Mouse (Mus musculus): Measurements from ENCODE around the gene Lsm4. TPM values are rescaled to one million over a fixed set of nuclear protein-coding genes. Genes with fewer than 3 reads are reported as not detected.

Gene Lsm4
- polyA plus RNA-seq, 1 experiment = 88.0 TPM

DNA sequence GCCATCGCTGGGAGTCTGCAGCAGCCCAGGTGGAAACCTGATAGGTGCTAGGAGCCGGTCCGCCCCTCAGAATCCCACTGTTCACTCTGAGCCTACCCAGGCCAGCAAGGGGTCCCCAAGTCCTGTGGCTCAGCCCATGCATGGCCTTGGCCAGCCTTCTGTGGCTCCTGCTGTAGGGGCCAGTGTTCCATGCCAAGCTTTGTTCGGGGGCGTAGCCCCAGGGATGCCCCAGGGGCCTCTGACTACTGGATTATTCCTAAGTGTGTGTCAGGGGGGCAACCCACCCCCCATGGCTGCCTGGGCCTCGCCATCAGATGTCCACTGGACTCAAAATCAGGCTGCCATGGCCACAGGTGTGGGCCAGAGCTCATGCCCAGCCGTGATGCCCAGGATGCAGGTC, 40.9 kb downstream of the Lsm4 start:
- TF ChIP-seq GATA1 (IDR thresholded peaks at IDR 0.05; ENCODE audit: low read length) (no peak), TAL1 (IDR thresholded peaks at IDR 0.05; ENCODE audit: low read length) (no peak)
- H3K36me3 ChIP-seq (ENCODE audit: control insufficient read depth) = no peaks in the 10 kb centered on the region
- no peak overlapping the region for H3K4me3 ChIP-seq (replicated peaks)
- H3K9me3 ChIP-seq (ENCODE audit: control insufficient read depth, low read length) = no peaks in the 10 kb centered on the region
- H3K27me3 ChIP-seq (ENCODE audit: control insufficient read depth) = peaks cover 3% of the 10 kb centered on the region; the same call in 1 of the 2 replicates
- H3K4me1 ChIP-seq (ENCODE audit: control insufficient read depth) = peaks cover 4% of the 10 kb centered on the region

DNA sequence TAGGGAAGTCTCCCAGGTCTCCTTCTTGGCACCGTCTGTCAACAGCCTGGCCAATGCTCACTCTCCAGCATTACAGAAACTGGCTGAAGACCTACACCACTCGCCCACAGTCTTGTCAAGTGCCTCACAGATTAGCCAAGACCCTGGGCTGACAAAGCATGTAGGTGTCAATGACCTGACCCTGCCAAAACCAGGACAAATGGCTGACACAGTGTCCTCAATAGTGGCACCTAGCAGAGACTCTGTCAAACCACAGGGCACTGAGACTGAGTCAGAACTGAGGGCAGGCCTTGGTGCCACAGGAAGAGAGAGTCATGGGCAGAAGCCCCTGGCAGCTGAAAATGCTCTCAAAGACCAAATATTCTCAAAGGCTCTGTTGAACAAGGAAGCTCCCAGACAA, 42.0 kb downstream of the Lsm4 start:
- H3K9me3 ChIP-seq (ENCODE audit: control insufficient read depth, low read length) = no peaks in the 10 kb centered on the region
- TF ChIP-seq GATA1 (IDR thresholded peaks at IDR 0.05; ENCODE audit: low read length) (no peak), TAL1 (IDR thresholded peaks at IDR 0.05; ENCODE audit: low read length) (no peak)
- H3K36me3 ChIP-seq (ENCODE audit: control insufficient read depth) = no peaks in the 10 kb centered on the region
- peaks cover 9% of the 10 kb centered on the region for H3K27me3 ChIP-seq (ENCODE audit: control insufficient read depth)
- H3K4me1 ChIP-seq (ENCODE audit: control insufficient read depth) = peaks cover 6% of the 10 kb centered on the region
- H3K4me3 ChIP-seq (replicated peaks) = no peak overlapping the region

DNA sequence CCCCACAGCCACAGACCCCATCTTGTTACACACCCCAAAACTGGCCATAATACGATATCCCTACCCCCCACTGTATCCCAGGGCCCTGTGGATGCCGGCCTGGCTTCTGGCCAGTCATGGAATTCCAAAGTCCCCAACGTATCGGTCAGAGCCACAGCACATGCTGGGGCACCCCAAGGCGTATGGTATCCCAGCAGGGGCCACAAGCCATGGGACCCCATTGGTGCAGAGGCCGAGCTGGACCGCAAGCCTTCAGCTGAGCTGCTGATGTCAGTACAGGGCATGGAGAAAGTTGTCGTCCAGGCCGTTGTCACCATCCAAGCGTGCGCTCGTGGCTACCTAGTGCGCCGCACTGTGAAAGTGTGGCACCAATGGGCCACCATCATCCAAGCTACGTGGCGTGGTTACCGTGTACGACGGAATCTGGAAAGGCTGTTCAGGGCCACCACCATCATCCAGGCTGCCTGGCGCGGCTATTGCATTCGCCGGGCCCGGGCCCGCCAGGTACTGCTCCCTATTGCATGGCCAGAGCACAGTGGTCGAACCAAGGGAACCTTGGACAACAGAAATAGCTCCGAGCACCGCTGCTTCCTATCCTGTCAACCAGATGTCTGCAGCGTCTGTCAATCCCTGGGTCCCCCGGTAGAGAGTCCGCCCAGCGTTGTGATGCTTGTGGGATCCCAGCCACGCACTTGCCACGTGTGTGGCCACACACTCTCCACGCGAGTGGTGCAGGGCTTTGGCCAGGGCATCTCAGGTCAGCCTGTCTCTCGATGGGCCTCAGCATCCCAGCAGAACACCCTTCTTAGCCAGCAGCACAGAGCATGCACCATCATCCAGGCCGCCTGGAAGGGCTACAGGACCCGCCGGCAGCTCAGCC, 43.7 kb downstream of the Lsm4 start:
- no peak for TF ChIP-seq TAL1 (IDR thresholded peaks at IDR 0.05; ENCODE audit: low read length)
- Histone ChIP-seq H3K4me1 (ENCODE audit: control insufficient read depth) (peaks cover 6% of the 10 kb centered on the region), H3K36me3 (ENCODE audit: control insufficient read depth) (no peaks in the 10 kb centered on the region), H3K9me3 (ENCODE audit: control insufficient read depth, low read length) (no peaks in the 10 kb centered on the region), H3K27me3 (ENCODE audit: control insufficient read depth) (peaks cover 10% of the 10 kb centered on the region), H3K4me3 (replicated peaks) (no peak overlapping the region)

DNA sequence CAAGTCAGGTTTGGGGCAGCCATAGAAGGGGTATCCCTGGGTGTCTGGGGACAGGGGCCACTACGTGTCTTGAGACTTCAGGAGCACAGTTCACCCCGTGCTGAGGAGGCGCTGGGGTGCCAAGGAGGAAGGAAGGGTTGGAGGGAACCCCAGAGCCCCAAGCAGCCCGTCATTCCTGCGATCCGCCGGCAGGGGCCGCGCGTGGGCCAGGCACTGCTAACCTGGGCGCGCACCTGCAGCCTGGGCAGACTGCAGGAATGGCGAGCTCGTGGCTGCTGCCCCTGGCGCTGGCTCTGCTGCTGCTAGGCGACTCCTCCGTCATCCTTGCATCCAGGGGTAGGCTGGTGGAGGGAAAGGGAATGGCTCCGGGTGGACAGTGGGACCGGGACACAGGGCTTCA, 45.2 kb downstream of the Lsm4 start, which contains the start of gene Gm3336:
Gm3336 (plus strand) TSS at position 247 of the 400 bp plus-strand sequence.
- Histone ChIP-seq H3K4me1 (ENCODE audit: control insufficient read depth) (peaks cover 6% of the 10 kb centered on the region), H3K9me3 (ENCODE audit: control insufficient read depth, low read length) (no peaks in the 10 kb centered on the region), H3K27me3 (ENCODE audit: control insufficient read depth) (peaks cover 10% of the 10 kb centered on the region), H3K4me3 (replicated peaks) (no peak within 1 kb of the TSS), H3K36me3 (ENCODE audit: control insufficient read depth) (no peaks in the 10 kb centered on the region)
- no peak for TF ChIP-seq TAL1 (IDR thresholded peaks at IDR 0.05; ENCODE audit: low read length)

DNA sequence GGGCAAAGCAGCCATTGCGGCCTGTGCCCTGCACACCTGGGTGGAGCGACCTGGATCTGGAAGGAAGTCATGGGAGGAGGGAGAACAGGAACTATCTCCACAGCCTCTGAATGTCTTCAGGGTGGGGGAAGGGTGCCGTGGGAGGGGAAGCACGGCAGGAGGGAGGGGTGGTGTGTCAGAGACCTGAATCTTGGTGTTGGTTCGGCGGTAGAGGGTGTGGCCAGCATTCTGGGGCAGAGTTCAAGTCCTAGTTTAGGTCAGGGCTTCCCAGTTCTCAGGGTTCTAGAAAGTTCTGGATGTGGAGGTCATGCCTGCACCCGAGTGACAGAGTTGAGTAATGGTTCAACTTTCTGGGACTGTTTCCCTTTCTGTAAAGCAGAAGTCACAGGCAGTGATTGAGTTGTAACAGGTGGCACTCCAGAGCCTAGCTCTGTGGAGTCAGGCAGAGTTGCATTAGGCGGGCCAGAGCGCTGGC, 46.8 kb downstream of the Lsm4 start:
- no peak for TF ChIP-seq TAL1 (IDR thresholded peaks at IDR 0.05; ENCODE audit: low read length)
- no peak for TF ChIP-seq GATA1 (IDR thresholded peaks at IDR 0.05; ENCODE audit: low read length)
- Histone ChIP-seq H3K27me3 (ENCODE audit: control insufficient read depth) (peaks cover 10% of the 10 kb centered on the region), H3K9me3 (ENCODE audit: control insufficient read depth, low read length) (no peaks in the 10 kb centered on the region), H3K4me1 (ENCODE audit: control insufficient read depth) (peaks cover 6% of the 10 kb centered on the region), H3K36me3 (ENCODE audit: control insufficient read depth) (no peaks in the 10 kb centered on the region), H3K4me3 (replicated peaks) (no peak overlapping the region)

DNA sequence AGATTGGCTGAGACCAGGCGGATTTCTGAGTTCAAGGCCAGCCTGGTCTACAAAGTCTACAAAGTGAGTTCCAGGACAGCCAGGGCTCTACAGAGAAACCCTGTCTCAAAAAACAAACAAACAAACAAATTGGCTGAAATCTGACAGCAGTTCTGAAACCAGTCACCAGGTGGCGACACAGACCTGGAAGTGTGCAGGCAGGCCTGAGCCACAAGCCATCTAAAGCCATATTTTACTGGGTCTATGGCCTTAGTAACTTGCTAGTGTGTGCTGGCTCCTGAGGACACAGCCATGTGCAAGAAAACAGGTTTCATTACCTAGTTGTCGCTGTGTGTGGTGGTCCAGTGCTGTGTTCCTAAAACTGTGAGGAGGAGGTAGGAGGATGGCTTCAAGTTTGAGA, 47.7 kb downstream of the Lsm4 start:
- TF ChIP-seq TAL1 (IDR thresholded peaks at IDR 0.05; ENCODE audit: low read length) = no peak
- TF ChIP-seq GATA1 (IDR thresholded peaks at IDR 0.05; ENCODE audit: low read length) = no peak
- H3K4me1 ChIP-seq (ENCODE audit: control insufficient read depth) = peaks cover 6% of the 10 kb centered on the region
- H3K27me3 ChIP-seq (ENCODE audit: control insufficient read depth) = peaks cover 10% of the 10 kb centered on the region

DNA sequence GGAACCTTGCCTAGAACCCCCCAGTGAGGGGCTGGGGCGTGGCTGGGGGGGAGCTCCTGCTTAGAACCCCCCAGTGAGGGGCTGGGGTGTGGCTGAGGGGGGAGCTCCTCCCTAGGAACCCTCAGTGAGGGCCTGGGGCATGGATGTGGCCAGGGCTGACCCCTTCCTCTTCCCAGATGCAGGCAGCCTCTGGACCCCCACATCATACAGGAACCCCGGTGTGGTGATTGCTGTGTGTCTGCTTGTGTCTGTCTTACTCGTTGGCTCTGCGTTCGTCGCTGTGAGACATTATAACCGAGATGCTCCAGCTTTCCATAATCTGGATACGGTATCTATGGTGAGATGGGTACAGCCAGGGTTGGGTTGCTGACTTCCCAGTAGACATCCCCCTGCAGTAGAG, 48.6 kb downstream of the Lsm4 start:
- TF ChIP-seq TAL1 (IDR thresholded peaks at IDR 0.05; ENCODE audit: low read length) (no peak), GATA1 (IDR thresholded peaks at IDR 0.05; ENCODE audit: low read length) (no peak)
- no peaks in the 10 kb centered on the region for H3K9me3 ChIP-seq (ENCODE audit: control insufficient read depth, low read length)

More for the DNA sequence above, 47.7 kb downstream of the Lsm4 start:
- Histone ChIP-seq H3K4me3 (replicated peaks) (no peak overlapping the region), H3K9me3 (ENCODE audit: control insufficient read depth, low read length) (no peaks in the 10 kb centered on the region), H3K36me3 (ENCODE audit: control insufficient read depth) (no peaks in the 10 kb centered on the region)

DNA sequence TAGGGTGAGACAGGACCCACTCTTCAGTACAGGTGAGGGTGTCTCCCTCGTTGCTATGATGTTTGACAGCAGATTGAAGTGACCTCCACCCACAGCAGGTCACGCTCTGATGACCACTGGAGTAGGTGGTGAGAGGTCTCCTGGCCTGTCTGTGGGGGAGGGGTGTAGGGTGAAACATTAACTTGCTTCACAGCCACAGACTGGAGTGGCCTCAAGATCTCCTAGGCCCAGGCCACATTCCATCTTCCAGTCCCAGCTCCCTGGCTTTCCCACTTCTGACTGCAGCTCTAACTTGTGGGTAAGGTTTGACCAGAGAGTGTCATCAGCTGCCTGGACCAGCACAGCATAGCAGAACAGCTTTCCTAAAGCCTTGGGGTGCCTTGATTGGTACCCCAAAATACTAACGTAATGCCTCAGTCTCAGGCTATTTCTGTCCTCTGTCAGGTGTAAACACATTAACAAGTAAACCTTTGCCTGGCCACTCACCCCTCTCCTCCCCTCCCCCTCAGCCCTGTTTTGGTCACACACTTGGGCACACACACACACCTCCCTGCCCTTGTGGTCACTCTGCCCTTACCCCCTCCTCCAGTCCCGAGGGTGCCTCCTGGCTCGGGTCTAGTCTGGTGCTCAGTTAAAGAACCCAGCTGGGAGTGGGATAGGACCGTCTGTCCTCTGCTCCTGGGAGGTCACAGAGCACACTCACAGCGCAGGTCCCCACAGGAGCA, 50.6 kb downstream of the Lsm4 start, which contains the start of gene Pde4c:
Pde4c (plus strand) TSS at position 235 of the 725 bp plus-strand sequence.
- no peak for TF ChIP-seq GATA1 (IDR thresholded peaks at IDR 0.05; ENCODE audit: low read length)
- no peak for TF ChIP-seq TAL1 (IDR thresholded peaks at IDR 0.05; ENCODE audit: low read length)
- Histone ChIP-seq H3K27me3 (ENCODE audit: control insufficient read depth) (peaks cover 27% of the 10 kb centered on the region), H3K4me3 (replicated peaks) (peak within 1 kb of the TSS; percentile 34), H3K9me3 (ENCODE audit: control insufficient read depth, low read length) (no peaks in the 10 kb centered on the region), H3K36me3 (ENCODE audit: control insufficient read depth) (no peaks in the 10 kb centered on the region), H3K4me1 (ENCODE audit: control insufficient read depth) (peaks cover 2% of the 10 kb centered on the region)

More for the DNA sequence above, 48.6 kb downstream of the Lsm4 start:
- peaks cover 6% of the 10 kb centered on the region for H3K4me1 ChIP-seq (ENCODE audit: control insufficient read depth)
- no peaks in the 10 kb centered on the region for H3K36me3 ChIP-seq (ENCODE audit: control insufficient read depth)
- H3K27me3 ChIP-seq (ENCODE audit: control insufficient read depth) = peaks cover 12% of the 10 kb centered on the region
- H3K4me3 ChIP-seq (replicated peaks) = no peak overlapping the region

DNA sequence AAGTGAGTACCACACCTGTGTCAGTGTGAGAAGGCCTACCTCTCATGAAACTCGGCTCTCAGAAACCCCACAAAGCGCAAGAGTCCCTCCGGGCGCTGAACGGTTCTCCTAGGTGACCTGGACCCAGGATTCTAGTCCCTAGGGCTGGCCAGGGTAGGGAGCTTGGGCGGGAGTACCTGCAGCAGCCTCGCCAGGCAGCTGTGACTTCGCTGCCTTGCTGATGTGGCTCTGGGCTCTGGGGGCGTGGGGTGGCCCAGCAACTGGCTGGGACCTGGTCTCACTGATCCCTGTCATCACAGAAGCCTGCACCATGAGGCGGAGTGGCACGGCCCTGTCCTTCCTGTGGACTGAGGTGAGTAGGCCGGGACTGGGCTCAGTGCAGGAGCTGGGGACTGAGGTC, 51.2 kb downstream of the Lsm4 start:
- Histone ChIP-seq H3K4me3 (replicated peaks) (peak overlapping the region; percentile 10), H3K4me1 (ENCODE audit: control insufficient read depth) (peaks cover 2% of the 10 kb centered on the region), H3K36me3 (ENCODE audit: control insufficient read depth) (no peaks in the 10 kb centered on the region), H3K9me3 (ENCODE audit: control insufficient read depth, low read length) (no peaks in the 10 kb centered on the region), H3K27me3 (ENCODE audit: control insufficient read depth) (peaks cover 32% of the 10 kb centered on the region)
- TF ChIP-seq GATA1 (IDR thresholded peaks at IDR 0.05; ENCODE audit: low read length) (no peak), TAL1 (IDR thresholded peaks at IDR 0.05; ENCODE audit: low read length) (no peak)
